Mouse (Mus musculus) thymus, adult 2 months (tissue): Measurements from ENCODE around the gene Gnaz.

Experiments
- CTCF ChIP-seq: fragments of 200-500 bp; IDR thresholded peaks from 2 replicates; pipeline ENCODE4 v1.5.1; 2012; ENCODE audit warnings: mild to moderate bottlenecking, control low read depth, low read length, moderate library complexity, borderline replicate concordance; ENCODE audit not compliant: control insufficient read depth, poor library complexity, insufficient read depth; ENCODE audit errors: extremely low read depth
- POLR2A ChIP-seq: fragments of 200-500 bp; IDR thresholded peaks from 2 replicates; pipeline ENCODE4 v1.6.1; 2012; ENCODE audit warnings: mild to moderate bottlenecking, low read length, control low read depth, moderate library complexity; ENCODE audit not compliant: control insufficient read depth, poor library complexity, insufficient read depth; ENCODE audit errors: extremely low read depth

DNA sequence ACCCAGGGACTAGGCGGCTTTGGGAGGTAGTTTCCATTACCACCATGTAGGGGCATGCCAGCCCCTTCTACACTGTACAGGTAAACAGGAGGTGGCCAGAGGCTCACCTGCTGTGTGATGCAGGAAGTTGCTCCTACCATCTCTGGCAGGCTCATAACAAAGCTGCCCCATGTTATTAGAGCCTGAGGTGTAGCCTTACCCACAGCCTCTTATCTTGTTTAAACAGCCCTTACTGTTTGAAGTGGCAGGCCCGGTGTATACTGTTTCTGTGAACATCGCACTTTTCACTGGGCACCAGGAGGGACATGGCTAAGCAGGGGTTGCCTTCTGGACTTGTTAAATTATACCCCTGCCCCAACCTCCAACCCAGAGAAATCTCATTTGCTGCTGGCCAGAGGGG, 37.1 kb downstream of the Gnaz start:
- TF ChIP-seq CTCF (no peak), POLR2A (no peak)
